Mouse (Mus musculus): ENCODE data around the gene St8sia6.

GRCm38 (mm10) chr2:13757412-13757811, 36.5 kb downstream of the St8sia6 start:
- TF ChIP-seq CTCF (IDR thresholded peaks at IDR 0.05; ENCODE audit: low read depth): no peak
- no peak for TF ChIP-seq EP300 (IDR thresholded peaks at IDR 0.05; ENCODE audit: low read depth)

All from heart, postnatal 0 days (tissue).